Mouse (Mus musculus) spleen, adult 2 months (tissue): ENCODE data around the gene Cdkl3. TPM values are rescaled to one million over a fixed set of nuclear protein-coding genes. Genes with fewer than 3 reads are reported as not detected.
A peak's percentile ranks its signal among the peaks of the same experiment; 100 is the strongest.

Source experiments
- DNase-seq, 2 experiments: peaks; one replicate each; pipeline versions ENCODE4 v3.0.0 to v3.0.0-alpha.2; 2012 to 2021; ENCODE audit warnings: low spot score in 2 of 2, low read depth in 1 of 2
- H3K27ac ChIP-seq: fragments of 200-500 bp; 2 replicates; pipeline ENCODE4 v1.5.1; 2012; ENCODE audit warnings: low read length, inconsistent platforms; ENCODE audit not compliant: insufficient read depth
- H3K27me3 ChIP-seq: fragments of 200-500 bp; 2 replicates; pipeline ENCODE4 v1.6.1; 2012; ENCODE audit warnings: mild to moderate bottlenecking, moderate library complexity, low read length, inconsistent platforms; ENCODE audit not compliant: control insufficient read depth, insufficient read depth
- H3K36me3 ChIP-seq: fragments of 200-500 bp; 2 replicates; pipeline ENCODE4 v1.6.1; 2012; ENCODE audit warnings: mild to moderate bottlenecking, low read length, inconsistent platforms; ENCODE audit not compliant: control insufficient read depth, insufficient read depth
- H3K4me1 ChIP-seq: fragments of 200-500 bp; 2 replicates; pipeline ENCODE4 v1.6.1; 2011; ENCODE audit warnings: inconsistent platforms; ENCODE audit not compliant: control insufficient read depth, insufficient read depth, insufficient read length
- H3K4me3 ChIP-seq: fragments of 200-500 bp; 2 replicates; pipeline ENCODE4 v1.5.1; 2011; ENCODE audit warnings: mild to moderate bottlenecking, inconsistent platforms; ENCODE audit not compliant: insufficient read depth, insufficient read length; ENCODE audit errors: extremely low read depth
- CTCF ChIP-seq: fragments of 200-500 bp; IDR thresholded peaks from 2 replicates; pipeline ENCODE4 v1.5.1; 2011; ENCODE audit warnings: mild to moderate bottlenecking, inconsistent platforms; ENCODE audit not compliant: insufficient read depth, insufficient read length, insufficient replicate concordance; ENCODE audit errors: extremely low read depth
- POLR2A ChIP-seq: fragments of 200-500 bp; IDR thresholded peaks from 2 replicates; pipeline ENCODE4 v1.6.1; 2011; ENCODE audit warnings: low read depth, low read length, inconsistent platforms
- WGBS: fragments of 180-500 bp; shearing (Covaris S2); methylation state at CpG from one replicate; pipeline ENCODE4 v1.1.7; 2018; 5-methylcytosine and 5-hydroxymethylcytosine counted together
- polyA plus RNA-seq: library from polyadenylated mRNA; depleted of rRNA; stranded (reverse); fragments of >200 nt; gene quantifications from 2 replicates; pipeline ENCODE4 v1.2.3, GENCODE M21; 2012

Gene Cdkl3
- polyA plus RNA-seq, 1 experiment, result 1.4 TPM

DNA sequence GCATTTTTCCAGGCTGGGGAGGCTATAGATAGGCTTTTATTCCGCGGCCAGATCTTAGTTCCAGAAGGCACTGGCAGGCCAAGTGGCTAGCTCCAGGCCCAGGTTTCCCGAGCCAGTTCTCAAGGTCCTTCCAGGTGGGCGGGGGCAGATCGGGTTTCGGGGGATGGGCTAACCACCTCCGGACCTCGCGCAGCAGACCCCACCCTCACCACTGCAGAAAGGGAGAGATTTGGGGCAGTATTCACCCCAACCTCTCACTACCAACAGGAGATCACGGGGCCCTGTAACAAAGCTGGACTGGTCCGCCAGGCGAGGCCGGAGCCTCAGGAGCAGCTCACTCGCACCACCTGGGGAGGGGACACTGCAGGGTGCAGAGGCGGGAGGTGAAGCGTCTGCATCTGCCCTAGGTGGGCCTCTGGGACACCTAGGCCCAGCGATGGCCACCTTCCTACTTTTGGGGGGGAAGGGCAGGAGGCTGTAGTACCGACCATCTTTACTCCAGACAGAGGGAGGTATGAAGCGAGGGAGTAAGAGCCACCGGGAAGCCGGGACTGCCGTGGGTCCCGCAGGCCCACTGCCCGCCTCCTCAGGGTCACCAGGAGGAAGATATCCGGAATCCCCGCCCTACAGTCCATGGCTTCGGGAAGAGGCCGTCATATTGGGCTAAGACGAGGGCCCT is 4.3 kb upstream of the Cdkl3 start:
- Histone ChIP-seq H3K4me3 (peak overlapping the region; percentile 96), H3K27ac (peak overlapping the region; percentile 100), H3K36me3 (peaks cover 12% of the 10 kb centered on the region), H3K4me1 (peaks cover 2% of the 10 kb centered on the region; the same call in 1 of the 2 replicates), H3K27me3 (no peaks in the 10 kb centered on the region)
- TF ChIP-seq CTCF (no peak), POLR2A (no peak)
- DNase-seq, result peak; percentile 18 to 32
- 1% methylated on average over 29 of the region's 29 CpGs for WGBS

DNA sequence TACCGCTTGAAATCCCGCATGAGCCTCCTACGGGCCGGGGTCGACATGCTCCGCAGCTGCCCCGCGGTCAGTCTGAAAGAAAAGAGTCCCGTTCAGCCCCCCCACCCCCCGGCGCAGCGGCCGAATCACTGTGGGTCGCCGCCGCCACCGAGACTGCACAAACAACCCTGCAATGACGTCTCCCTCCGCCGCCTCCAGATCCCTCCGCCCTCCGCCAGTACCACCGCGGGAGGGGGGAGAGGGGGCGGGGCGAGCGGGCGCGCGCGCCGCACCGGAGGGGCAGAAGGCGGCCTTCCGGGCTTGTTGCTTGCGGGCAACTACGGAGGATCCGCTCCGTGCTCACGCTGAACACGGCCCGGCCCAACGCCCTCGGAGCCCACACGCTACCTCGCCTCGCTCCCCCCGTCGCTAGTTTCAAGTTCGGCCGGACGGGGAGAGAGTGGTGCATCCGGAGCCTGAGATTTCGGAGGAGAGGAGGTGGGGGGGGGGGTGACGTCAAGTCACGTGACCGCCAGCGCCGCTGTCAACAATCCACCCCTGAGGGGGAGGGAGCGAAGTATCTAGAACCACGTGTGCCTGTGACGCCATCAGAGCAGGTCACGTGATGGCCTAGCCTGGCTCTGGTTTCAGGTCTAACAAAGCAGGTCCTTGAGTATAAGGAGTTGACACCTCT is 3.6 kb upstream of the Cdkl3 start, which contains the start of gene Ube2b:
Ube2b (minus strand) TSS at position 473 of the 673 bp plus-strand sequence.
- WGBS, result under 1% methylated on average over 58 of the region's 63 CpGs

DNA sequence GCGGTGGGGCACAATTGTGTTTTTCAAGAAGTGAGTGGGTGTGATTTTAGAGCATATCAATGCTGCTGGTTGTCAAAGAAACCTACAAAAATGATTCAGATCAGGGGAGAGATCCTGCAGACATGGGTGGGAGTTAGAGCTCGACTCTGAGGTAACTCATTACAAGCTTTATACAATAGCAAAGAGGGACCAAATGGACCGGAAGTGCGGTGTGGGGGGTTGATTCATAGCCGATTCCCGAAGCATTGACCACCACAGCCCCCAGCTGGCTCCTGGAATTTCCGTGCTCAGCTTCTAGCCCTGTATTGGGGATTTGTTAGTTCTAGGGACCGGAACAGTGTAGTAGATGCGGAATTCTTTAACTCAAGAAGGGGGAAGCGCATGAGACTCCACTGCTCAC is 2.7 kb upstream of the Cdkl3 start:
- Histone ChIP-seq H3K27me3 (no peaks in the 10 kb centered on the region), H3K36me3 (peaks cover 7% of the 10 kb centered on the region), H3K4me1 (peaks cover 2% of the 10 kb centered on the region; the same call in 1 of the 2 replicates), H3K4me3 (no peak overlapping the region), H3K27ac (no peak overlapping the region)
- WGBS, result 76% methylated on average over 10 of the region's 10 CpGs
- no peak for TF ChIP-seq CTCF
- TF ChIP-seq POLR2A, result no peak
- no peak for DNase-seq

More for the DNA sequence above, 3.6 kb upstream of the Cdkl3 start, which contains the start of gene Ube2b:
- TF ChIP-seq CTCF (no peak), POLR2A (peak; percentile 25)
- H3K27me3 ChIP-seq, result no peaks in the 10 kb centered on the region
- peaks cover 10% of the 10 kb centered on the region for H3K36me3 ChIP-seq
- peak within 1 kb of the TSS; percentile 96 for H3K4me3 ChIP-seq
- peak within 1 kb of the TSS; percentile 100 for H3K27ac ChIP-seq
- peaks cover 2% of the 10 kb centered on the region; the same call in 1 of the 2 replicates for H3K4me1 ChIP-seq
- DNase-seq, result peak; percentile 95 to 98

GRCm38 (mm10) chr11:52001861-52002260 is 2.2 kb upstream of the Cdkl3 start:
- Histone ChIP-seq H3K27me3 (no peaks in the 10 kb centered on the region), H3K36me3 (peaks cover 3% of the 10 kb centered on the region), H3K27ac (no peak overlapping the region), H3K4me3 (no peak overlapping the region), H3K4me1 (peaks cover 2% of the 10 kb centered on the region; the same call in 1 of the 2 replicates)
- whole genome bisulfite sequencing, result 96% methylated on average over 8 of the region's 8 CpGs
- DNase-seq, result no peak
- TF ChIP-seq POLR2A (no peak), CTCF (no peak)

- no peak for TF ChIP-seq POLR2A
- no peak for TF ChIP-seq CTCF
- H3K4me1 ChIP-seq, result peaks cover 2% of the 10 kb centered on the region; the same call in 1 of the 2 replicates
- H3K36me3 ChIP-seq, result no peaks in the 10 kb centered on the region; the same call in 1 of the 2 replicates
- H3K4me3 ChIP-seq, result no peak overlapping the region
- 72% methylated on average over 13 of the region's 13 CpGs for WGBS
- H3K27ac ChIP-seq, result no peak overlapping the region
- no peaks in the 10 kb centered on the region for H3K27me3 ChIP-seq
- no peak for DNase-seq
These were observed 1.0 kb upstream of the Cdkl3 start for GRCm38 (mm10) chr11:52002842-52003504.

DNA sequence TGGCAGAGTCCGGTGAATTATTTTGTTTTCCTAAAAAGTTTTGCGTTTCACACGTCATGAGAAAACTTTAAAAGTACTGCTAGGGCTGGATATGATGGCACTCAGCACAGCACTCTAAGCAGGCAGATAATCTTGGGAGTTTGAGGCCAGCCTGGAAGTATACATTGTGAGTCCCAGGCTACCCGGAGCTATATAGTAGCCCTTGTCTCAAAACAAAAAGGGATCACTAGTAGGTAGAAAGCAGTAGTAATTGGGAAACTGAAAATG is 583 bp upstream of the Cdkl3 start:
- peaks cover under 1% of the 10 kb centered on the region; the same call in 1 of the 2 replicates for H3K4me1 ChIP-seq
- TF ChIP-seq CTCF, result no peak
- no peak for TF ChIP-seq POLR2A
- peak overlapping the region; percentile 65; the same call in 1 of the 2 replicates for H3K4me3 ChIP-seq
- 24% methylated on average over 4 of the region's 4 CpGs for WGBS
- H3K27me3 ChIP-seq, result no peaks in the 10 kb centered on the region
- H3K36me3 ChIP-seq, result no peaks in the 10 kb centered on the region
- no peak for DNase-seq
- H3K27ac ChIP-seq, result peak overlapping the region; percentile 86; the same call in 1 of the 2 replicates
